Mouse (Mus musculus): ENCODE measurements at regions not wholly inside any gene's neighbourhood (a gene's known extent, or its start where the extent isn't known, plus 50 kb on each side); places are given as distances from the start of the nearest gene placed in this dataset.
A peak's percentile ranks its signal among the peaks of the same experiment; 100 is the strongest.

DNA sequence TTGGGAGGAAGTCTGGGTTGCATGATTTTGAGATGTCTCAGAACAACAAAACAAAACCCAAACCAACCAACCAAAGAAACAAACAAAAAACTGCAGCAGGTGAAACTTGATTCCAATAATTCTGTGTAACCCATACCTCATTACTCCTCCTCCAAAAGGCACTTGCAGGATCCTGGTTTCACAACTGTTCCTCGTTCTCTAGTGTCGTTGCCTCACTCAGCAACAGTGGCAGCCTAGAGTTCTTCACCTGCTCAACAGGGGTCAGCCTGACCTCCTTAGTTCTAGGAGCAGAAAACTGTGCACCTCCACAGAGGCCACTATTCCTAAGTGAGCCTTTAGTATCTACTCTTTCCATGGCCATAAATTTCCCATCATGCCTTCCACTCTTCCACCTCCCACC lies 72.3 kb upstream of the Vangl1 start:
- DNase-seq (ENCODE audit: low spot score) (no peak), ATAC-seq (ENCODE audit: low FRiP score) (no peak)
- H3K27ac ChIP-seq = no peak overlapping the region
- H3K27me3 ChIP-seq (ENCODE audit: control insufficient read depth, insufficient read depth, low read length) = no peaks in the 10 kb centered on the region
- H3K36me3 ChIP-seq (replicated peaks; ENCODE audit: control insufficient read depth, insufficient read depth) = no peaks in the 10 kb centered on the region
- H3K4me2 ChIP-seq (replicated peaks) = no peak overlapping the region
- H3K9me3 ChIP-seq (ENCODE audit: control insufficient read depth, low read length) = no peaks in the 10 kb centered on the region
- no peak overlapping the region for H3K9ac ChIP-seq
- 93% methylated on average over 2 of the region's 2 CpGs for WGBS
- H3K4me3 ChIP-seq (replicated peaks; ENCODE audit: low read length) = no peak overlapping the region
- no peaks in the 10 kb centered on the region for H3K4me1 ChIP-seq (replicated peaks; ENCODE audit: control insufficient read depth, insufficient read depth, low read length)

DNA sequence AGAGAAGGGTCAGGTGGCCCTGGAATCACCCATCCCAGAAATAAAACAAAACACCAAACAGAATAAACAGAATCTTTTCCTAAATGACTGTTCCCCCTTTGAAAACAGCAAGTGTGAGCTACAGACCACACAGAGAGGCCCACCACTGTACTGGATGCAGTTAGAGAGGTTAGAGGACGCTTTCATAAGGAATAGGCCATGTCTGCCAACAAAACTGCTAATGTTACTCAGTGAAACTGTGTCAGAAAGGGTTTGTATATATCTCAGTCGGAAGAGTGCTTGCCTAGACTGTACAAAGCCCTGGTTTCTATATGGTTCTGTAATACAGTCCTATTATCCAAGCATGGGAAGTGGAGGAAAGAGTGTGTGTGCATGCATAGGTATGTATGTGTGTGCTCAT lies 71.8 kb upstream of the Vangl1 start:
- Histone ChIP-seq H3K27ac (no peak overlapping the region), H3K27me3 (ENCODE audit: control insufficient read depth, insufficient read depth, low read length) (no peaks in the 10 kb centered on the region), H3K4me1 (replicated peaks; ENCODE audit: control insufficient read depth, insufficient read depth, low read length) (no peaks in the 10 kb centered on the region), H3K9ac (no peak overlapping the region), H3K9me3 (ENCODE audit: control insufficient read depth, low read length) (no peaks in the 10 kb centered on the region), H3K36me3 (replicated peaks; ENCODE audit: control insufficient read depth, insufficient read depth) (no peaks in the 10 kb centered on the region), H3K4me3 (replicated peaks; ENCODE audit: low read length) (no peak overlapping the region), H3K4me2 (replicated peaks) (no peak overlapping the region)
- no peak for ATAC-seq (ENCODE audit: low FRiP score)
- WGBS = 86% methylated on average over 2 of the region's 2 CpGs
- DNase-seq (ENCODE audit: low spot score) = no peak

- 87% methylated on average over 7 of the region's 7 CpGs for WGBS
Measured at GRCm38 (mm10) chr3:102275256-102276022, 70.9 kb upstream of the Vangl1 start.

GRCm38 (mm10) chr3:102270779-102271178 lies 66.3 kb upstream of the Vangl1 start:
- no peak overlapping the region for H3K4me2 ChIP-seq (replicated peaks)
- H3K9me3 ChIP-seq (ENCODE audit: control insufficient read depth, low read length) = no peaks in the 10 kb centered on the region
- H3K9ac ChIP-seq = no peak overlapping the region
- no peaks in the 10 kb centered on the region for H3K27me3 ChIP-seq (ENCODE audit: control insufficient read depth, insufficient read depth, low read length)
- DNase-seq (ENCODE audit: low spot score) (no peak), ATAC-seq (ENCODE audit: low FRiP score) (no peak)
- no peaks in the 10 kb centered on the region for H3K4me1 ChIP-seq (replicated peaks; ENCODE audit: control insufficient read depth, insufficient read depth, low read length)
- WGBS = 90% methylated on average over 6 of the region's 6 CpGs
- no peaks in the 10 kb centered on the region for H3K36me3 ChIP-seq (replicated peaks; ENCODE audit: control insufficient read depth, insufficient read depth)
- no peak overlapping the region for H3K4me3 ChIP-seq (replicated peaks; ENCODE audit: low read length)
- no peak overlapping the region for H3K27ac ChIP-seq

More at GRCm38 (mm10) chr3:102275256-102276022, 70.9 kb upstream of the Vangl1 start:
- Histone ChIP-seq H3K4me2 (replicated peaks) (no peak overlapping the region), H3K9me3 (ENCODE audit: control insufficient read depth, low read length) (no peaks in the 10 kb centered on the region), H3K4me3 (replicated peaks; ENCODE audit: low read length) (no peak overlapping the region), H3K36me3 (replicated peaks; ENCODE audit: control insufficient read depth, insufficient read depth) (no peaks in the 10 kb centered on the region), H3K27me3 (ENCODE audit: control insufficient read depth, insufficient read depth, low read length) (no peaks in the 10 kb centered on the region), H3K9ac (no peak overlapping the region), H3K4me1 (replicated peaks; ENCODE audit: control insufficient read depth, insufficient read depth, low read length) (no peaks in the 10 kb centered on the region), H3K27ac (no peak overlapping the region)
- no peak for DNase-seq (ENCODE audit: low spot score)
- ATAC-seq (ENCODE audit: low FRiP score) = no peak

- Histone ChIP-seq H3K4me3 (replicated peaks; ENCODE audit: low read length) (no peak overlapping the region), H3K27me3 (ENCODE audit: control insufficient read depth, insufficient read depth, low read length) (no peaks in the 10 kb centered on the region)
- ATAC-seq (ENCODE audit: low FRiP score) = no peak
Measured at GRCm38 (mm10) chr3:102270257-102270656, 65.8 kb upstream of the Vangl1 start.

DNA sequence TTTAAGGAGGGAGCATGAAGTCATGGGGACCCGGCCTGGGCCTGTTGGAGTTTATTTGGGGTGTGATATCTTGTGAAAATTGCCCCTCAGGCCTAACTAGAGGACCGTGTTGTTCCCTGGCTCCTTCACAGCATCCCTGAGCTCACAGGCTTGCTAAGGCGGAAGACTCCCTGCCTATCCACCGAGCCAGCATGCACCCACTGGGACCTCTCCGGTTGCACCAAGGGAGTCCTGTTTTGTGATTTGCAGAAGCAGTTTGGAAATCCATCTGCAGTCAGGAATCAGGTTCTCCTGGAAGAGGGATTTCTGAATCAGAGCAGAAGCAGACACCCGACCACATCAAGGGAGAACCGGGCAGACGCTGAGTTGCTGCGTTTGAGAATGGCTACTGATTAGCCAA lies 61.6 kb upstream of the Vangl1 start:
- H3K27me3 ChIP-seq (ENCODE audit: control insufficient read depth, insufficient read depth, low read length) = no peaks in the 10 kb centered on the region
- no peak overlapping the region for H3K9ac ChIP-seq
- ATAC-seq (ENCODE audit: low FRiP score) (no peak), DNase-seq (ENCODE audit: low spot score) (no peak)
- no peaks in the 10 kb centered on the region for H3K36me3 ChIP-seq (replicated peaks; ENCODE audit: control insufficient read depth, insufficient read depth)
- no peak overlapping the region for H3K4me2 ChIP-seq (replicated peaks)
- H3K4me3 ChIP-seq (replicated peaks; ENCODE audit: low read length) = no peak overlapping the region
- 76% methylated on average over 9 of the region's 9 CpGs for WGBS
- H3K9me3 ChIP-seq (ENCODE audit: control insufficient read depth, low read length) = no peaks in the 10 kb centered on the region
- no peak overlapping the region for H3K27ac ChIP-seq
- 0 out of 2 replicates have a peak, but pooled peaks cover 3% of the 10 kb centered on the region for H3K4me1 ChIP-seq (replicated peaks; ENCODE audit: control insufficient read depth, insufficient read depth, low read length)

More at GRCm38 (mm10) chr3:102270257-102270656, 65.8 kb upstream of the Vangl1 start:
- Histone ChIP-seq H3K36me3 (replicated peaks; ENCODE audit: control insufficient read depth, insufficient read depth) (no peaks in the 10 kb centered on the region), H3K9ac (no peak overlapping the region), H3K4me2 (replicated peaks) (no peak overlapping the region), H3K4me1 (replicated peaks; ENCODE audit: control insufficient read depth, insufficient read depth, low read length) (no peaks in the 10 kb centered on the region), H3K27ac (no peak overlapping the region), H3K9me3 (ENCODE audit: control insufficient read depth, low read length) (no peaks in the 10 kb centered on the region)
- WGBS = 53% methylated on average over 6 of the region's 6 CpGs
- DNase-seq (ENCODE audit: low spot score) = no peak

DNA sequence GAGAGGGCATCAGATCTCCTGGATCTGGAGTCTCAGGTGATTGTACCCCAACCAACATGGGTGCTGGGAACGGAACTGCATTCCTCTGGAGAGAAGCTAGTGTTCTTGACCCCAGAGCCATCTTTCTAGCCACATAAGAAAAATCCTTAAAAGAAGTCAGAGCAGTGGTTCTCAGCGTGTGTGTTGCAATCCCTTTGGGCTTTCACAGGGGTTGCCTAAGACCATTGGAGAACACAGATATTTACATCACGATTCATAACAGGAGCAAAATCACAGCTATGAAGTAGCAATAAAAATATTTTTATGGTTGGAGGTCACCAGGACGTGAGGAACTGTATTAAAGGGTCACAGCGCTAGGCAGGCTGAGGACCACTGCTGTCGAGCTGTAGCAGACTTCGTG lies 60.7 kb upstream of the Vangl1 start:
- H3K9me3 ChIP-seq (ENCODE audit: control insufficient read depth, low read length) = no peaks in the 10 kb centered on the region
- H3K4me2 ChIP-seq (replicated peaks) = no peak overlapping the region
- 83% methylated on average over 7 of the region's 7 CpGs for WGBS
- ATAC-seq (ENCODE audit: low FRiP score) (no peak), DNase-seq (ENCODE audit: low spot score) (no peak)
- H3K9ac ChIP-seq = no peak overlapping the region
- H3K4me1 ChIP-seq (replicated peaks; ENCODE audit: control insufficient read depth, insufficient read depth, low read length) = 0 out of 2 replicates have a peak, but pooled peaks cover 3% of the 10 kb centered on the region
- H3K27ac ChIP-seq = no peak overlapping the region
- H3K27me3 ChIP-seq (ENCODE audit: control insufficient read depth, insufficient read depth, low read length) = no peaks in the 10 kb centered on the region
- H3K36me3 ChIP-seq (replicated peaks; ENCODE audit: control insufficient read depth, insufficient read depth) = no peaks in the 10 kb centered on the region
- no peak overlapping the region for H3K4me3 ChIP-seq (replicated peaks; ENCODE audit: low read length)

DNA sequence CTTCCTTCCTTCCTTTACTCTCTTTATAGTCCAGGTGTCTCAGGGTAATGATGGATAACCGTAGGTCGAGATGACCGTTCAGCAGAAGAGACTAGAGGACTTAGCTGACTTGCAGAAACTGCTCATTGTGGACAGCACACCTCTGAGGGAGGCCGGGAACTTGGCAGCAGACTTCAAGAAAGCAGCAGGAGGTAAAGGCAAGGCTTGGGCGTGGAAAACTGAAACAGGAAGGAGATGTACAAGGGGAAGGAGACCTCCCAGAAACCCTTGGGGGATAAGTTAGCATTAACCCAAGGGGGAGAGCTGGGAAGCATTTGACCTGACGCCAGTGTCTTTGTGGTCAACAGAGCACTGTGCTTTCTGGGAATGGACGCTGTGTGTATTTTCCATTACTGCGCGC lies 58.8 kb upstream of the Vangl1 start:
- ATAC-seq (ENCODE audit: low FRiP score) (no peak), DNase-seq (ENCODE audit: low spot score) (no peak)
- no peak overlapping the region for H3K4me2 ChIP-seq (replicated peaks)
- 0 out of 2 replicates have a peak, but pooled peaks cover 3% of the 10 kb centered on the region for H3K4me1 ChIP-seq (replicated peaks; ENCODE audit: control insufficient read depth, insufficient read depth, low read length)
- 79% methylated on average over 9 of the region's 9 CpGs for WGBS
- H3K9ac ChIP-seq = no peak overlapping the region
- no peaks in the 10 kb centered on the region for H3K9me3 ChIP-seq (ENCODE audit: control insufficient read depth, low read length)
- no peaks in the 10 kb centered on the region for H3K36me3 ChIP-seq (replicated peaks; ENCODE audit: control insufficient read depth, insufficient read depth)
- H3K27me3 ChIP-seq (ENCODE audit: control insufficient read depth, insufficient read depth, low read length) = no peaks in the 10 kb centered on the region
- H3K27ac ChIP-seq = no peak overlapping the region
- no peak overlapping the region for H3K4me3 ChIP-seq (replicated peaks; ENCODE audit: low read length)

DNA sequence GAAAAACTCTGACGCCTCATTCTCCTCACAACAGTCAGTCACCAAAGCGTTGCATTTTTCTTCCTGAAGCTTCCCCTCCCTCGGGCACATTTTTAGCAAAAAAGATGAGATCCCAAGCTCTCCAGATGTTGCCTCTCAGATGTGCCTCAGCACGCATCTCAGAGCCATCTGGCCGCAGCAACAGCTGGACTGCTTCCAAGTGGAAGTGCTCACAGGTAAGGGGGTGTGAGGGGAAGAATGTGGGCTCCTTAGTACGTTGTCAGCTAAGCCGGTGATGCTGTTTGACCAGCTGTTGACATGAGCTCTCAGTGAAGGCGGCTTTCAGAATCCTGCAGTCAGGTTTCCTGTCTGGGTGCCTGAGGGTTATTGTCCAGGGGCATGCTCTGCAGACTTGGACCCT lies 58.2 kb upstream of the Vangl1 start:
- no peaks in the 10 kb centered on the region for H3K36me3 ChIP-seq (replicated peaks; ENCODE audit: control insufficient read depth, insufficient read depth)
- no peak overlapping the region for H3K9ac ChIP-seq
- no peaks in the 10 kb centered on the region for H3K27me3 ChIP-seq (ENCODE audit: control insufficient read depth, insufficient read depth, low read length)
- ATAC-seq (ENCODE audit: low FRiP score) (peak; percentile 46; the same call in 1 of the 2 replicates), DNase-seq (ENCODE audit: low spot score) (peak; percentile 50)
- no peaks in the 10 kb centered on the region for H3K9me3 ChIP-seq (ENCODE audit: control insufficient read depth, low read length)
- no peak overlapping the region for H3K4me3 ChIP-seq (replicated peaks; ENCODE audit: low read length)
- H3K27ac ChIP-seq = no peak overlapping the region
- H3K4me1 ChIP-seq (replicated peaks; ENCODE audit: control insufficient read depth, insufficient read depth, low read length) = 0 out of 2 replicates have a peak, but pooled peaks cover 3% of the 10 kb centered on the region
- no peak overlapping the region for H3K4me2 ChIP-seq (replicated peaks)
- WGBS = 65% methylated on average over 8 of the region's 8 CpGs
